Mouse (Mus musculus): Measurements from ENCODE around the gene Orc3.

DNA sequence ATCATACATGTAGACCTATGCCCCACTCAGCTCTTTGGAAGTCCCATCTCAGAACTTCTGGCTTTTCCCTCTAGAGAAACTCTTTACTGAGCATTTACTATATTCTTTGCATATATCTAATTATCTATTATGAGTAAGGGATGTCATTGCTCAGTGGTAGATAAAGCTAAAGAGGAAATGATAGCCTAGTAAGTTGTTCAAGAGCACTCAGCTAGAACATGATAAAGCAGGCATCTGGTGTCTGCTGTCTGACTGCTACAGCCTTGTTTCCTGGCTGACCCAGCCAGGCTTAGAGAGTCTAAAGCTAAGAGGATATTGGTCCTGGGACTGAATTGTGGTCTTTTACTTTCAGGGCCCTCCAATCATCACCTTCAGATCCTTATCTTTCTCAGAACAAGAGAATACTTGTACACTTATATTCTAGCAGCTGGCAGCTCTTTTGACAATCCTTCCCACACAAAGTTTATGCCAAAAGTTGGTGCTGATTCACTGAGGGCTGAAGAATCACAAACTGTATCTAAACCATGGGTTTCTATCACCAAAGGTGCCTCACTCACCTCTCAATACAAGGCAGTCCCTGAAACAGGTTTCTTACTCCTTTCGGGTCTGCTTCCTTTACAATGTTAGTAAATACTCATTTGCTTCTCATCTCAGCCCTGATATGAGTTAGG, 86.2 kb downstream of the Orc3 start:
- TF ChIP-seq CTCF (conservative IDR thresholded peaks at IDR 0.05 in 1 of 2, IDR thresholded peaks at IDR 0.05 in 1 of 2; ENCODE audit: low read depth in 2 of 2, low read length in 2 of 2) (no peak), JUN (IDR thresholded peaks at IDR 0.05; ENCODE audit: insufficient read depth, low read depth, low read length) (no peak), GABPA (IDR thresholded peaks at IDR 0.05; ENCODE audit: insufficient replicate concordance, low read depth, low read length) (no peak), ZMIZ1 (IDR thresholded peaks at IDR 0.05; ENCODE audit: low read depth, low read length) (no peak), TBP (conservative IDR thresholded peaks at IDR 0.05; ENCODE audit: low read depth, low read length) (no peak), POLR2A (IDR thresholded peaks at IDR 0.05; ENCODE audit: low read depth, low read length) (no peak), ETS1 (conservative IDR thresholded peaks at IDR 0.05; ENCODE audit: low read depth, low read length) (no peak), MYC (IDR thresholded peaks at IDR 0.05; ENCODE audit: low read depth, low read length) (no peak), MAFK (IDR thresholded peaks at IDR 0.05; ENCODE audit: insufficient replicate concordance, low read length) (no peak), EP300 (IDR thresholded peaks at IDR 0.05; ENCODE audit: low read length) (no peak), BHLHE40 (IDR thresholded peaks at IDR 0.05; ENCODE audit: low read depth, low read length) (no peak), HCFC1 (IDR thresholded peaks at IDR 0.05; ENCODE audit: low read depth, low read length) (no peak), SMC3 (IDR thresholded peaks at IDR 0.05; ENCODE audit: low read depth, low read length) (no peak), ELF1 (IDR thresholded peaks at IDR 0.05; ENCODE audit: low read depth, low read length) (no peak)

Measured in CH12.LX (cell line).